Mouse (Mus musculus) lung, postnatal 0 days (tissue): ENCODE data around the gene Txndc9. TPM values are rescaled to one million over a fixed set of nuclear protein-coding genes. Genes with fewer than 3 reads are reported as not detected.

ENCODE experiments used
- ATAC-seq: fragments of 200-750 bp; cut with Nextera tagmentation; 2 replicates; pipeline ENCODE4 v1.8.0; 2017; ENCODE audit warnings: moderate library complexity
- DNase-seq: peaks from one replicate; pipeline ENCODE4 v3.0.0-alpha.2; 2016; ENCODE audit warnings: low spot score
- H3K27ac ChIP-seq: fragments of 300-500 bp; sonication (generic); 2 replicates; pipeline ENCODE4 v1.5.1; 2014; ENCODE audit warnings: antibody characterized with exemption, mild to moderate bottlenecking, low read length, mixed read lengths
- H3K27me3 ChIP-seq: fragments of 300-500 bp; sonication (generic); replicated peaks from 2 replicates; pipeline ENCODE4 v1.6.1; 2014; ENCODE audit warnings: low read length, mixed read lengths; ENCODE audit not compliant: insufficient read depth
- H3K36me3 ChIP-seq: fragments of 300-500 bp; sonication (generic); 2 replicates; pipeline ENCODE4 v1.6.1; 2014; ENCODE audit warnings: low read length, mixed read lengths; ENCODE audit not compliant: insufficient read depth
- H3K4me1 ChIP-seq: fragments of 300-500 bp; sonication (generic); 2 replicates; pipeline ENCODE4 v1.6.1; 2014; ENCODE audit warnings: antibody characterized with exemption, low read depth, low read length, mixed read lengths; ENCODE audit not compliant: insufficient read depth
- H3K4me2 ChIP-seq: fragments of 300-500 bp; sonication (generic); replicated peaks from 2 replicates; pipeline ENCODE4 v1.6.1; 2014; ENCODE audit warnings: low read depth, mild to moderate bottlenecking, low read length, moderate library complexity, mixed read lengths
- H3K4me3 ChIP-seq: fragments of 300-500 bp; sonication (generic); 2 replicates; pipeline ENCODE4 v1.5.1; 2014; ENCODE audit warnings: low read depth, low read length
- H3K9ac ChIP-seq: fragments of 300-500 bp; sonication (generic); replicated peaks from 2 replicates; pipeline ENCODE4 v1.6.1; 2014; ENCODE audit warnings: low read depth, mild to moderate bottlenecking
- H3K9me3 ChIP-seq: fragments of 300-500 bp; sonication (generic); 2 replicates; pipeline ENCODE4 v1.6.1; 2016; ENCODE audit warnings: low read length, mixed read lengths
- CTCF ChIP-seq: IDR thresholded peaks from 2 replicates; pipeline ENCODE4 v1.5.1; 2016; ENCODE audit warnings: antibody characterized with exemption, mild to moderate bottlenecking
- EP300 ChIP-seq: IDR thresholded peaks from 2 replicates; pipeline ENCODE4 v1.6.1; 2016; ENCODE audit warnings: antibody characterized with exemption, mild to moderate bottlenecking, control low read depth
- whole genome bisulfite sequencing: fragments of 180-500 bp; shearing (Covaris S2); extraction: QIAGEN DNeasy Blood & Tissue Kit; methylation state at CpG from one replicate; pipeline ENCODE4 v1.1.7; 2014; 5-methylcytosine and 5-hydroxymethylcytosine counted together
- polyA plus RNA-seq: library from polyadenylated mRNA; unstranded; fragments of >200 nt; fragmentation: Nextera tagmentation; extraction: Ambion mirVana; gene quantifications from 2 replicates; pipeline ENCODE4 v1.2.1, GENCODE M21; 2015

Gene Txndc9
- polyA plus RNA-seq, 1 experiment from 2014 or later: 93.3 TPM

GRCm38 (mm10) chr1:37948906-37949305 is 48.8 kb downstream of the Txndc9 start:
- Histone ChIP-seq H3K9ac (no peak overlapping the region), H3K4me1 (no peaks in the 10 kb centered on the region), H3K27me3 (no peaks in the 10 kb centered on the region), H3K4me2 (no peak overlapping the region), H3K27ac (no peak overlapping the region), H3K9me3 (no peaks in the 10 kb centered on the region), H3K4me3 (no peak overlapping the region), H3K36me3 (no peaks in the 10 kb centered on the region)
- DNase-seq: no peak
- WGBS: 85% methylated on average over 2 of the region's 2 CpGs
- no peak for ATAC-seq
- TF ChIP-seq EP300 (no peak), CTCF (no peak)

Other genes starting within 250 kb of the Txndc9 start
- gene Tsga10, start 131.5 kb downstream of the Txndc9 start, polyA plus RNA-seq: 5.0 and 7.7 TPM in 2 replicates
- gene Lipt1, start 126.2 kb downstream of the Txndc9 start, polyA plus RNA-seq: 5.0 and 6.6 TPM in 2 replicates
- 21.6 and 26.1 TPM in 2 replicates for gene Mitd1, start 107.5 kb downstream of the Txndc9 start, polyA plus RNA-seq
- 165 and 174 TPM in 2 replicates for gene Mrpl30, start 107.4 kb downstream of the Txndc9 start, polyA plus RNA-seq
- gene Lyg2, start 81.4 kb downstream of the Txndc9 start, polyA plus RNA-seq: not detected in 2 replicates
- not detected in 2 replicates for gene Lyg1, start 40.1 kb downstream of the Txndc9 start, polyA plus RNA-seq
- gene Eif5b, start 117 bp upstream of the Txndc9 start, polyA plus RNA-seq: 16.0 and 18.6 TPM in 2 replicates
- 8.6 and 10.6 TPM in 2 replicates for gene Rev1, start 131.9 kb upstream of the Txndc9 start, polyA plus RNA-seq